Mouse (Mus musculus): Measurements from ENCODE around the gene Cryl1. TPM values are rescaled to one million over a fixed set of nuclear protein-coding genes. Genes with fewer than 3 reads are reported as not detected.

The Cryl1 gene
- polyA plus RNA-seq, 1 experiment from 2014 or later = 7.4 TPM

- H3K27ac ChIP-seq (ENCODE audit: low read depth, low read length) = no peak overlapping the region
- 48% methylated on average over 15 of the region's 15 CpGs for WGBS
- no peaks in the 10 kb centered on the region for H3K36me3 ChIP-seq (ENCODE audit: control insufficient read depth, insufficient read depth, low read length)
- no peak overlapping the region for H3K4me2 ChIP-seq (ENCODE audit: low read depth, low read length, severe bottlenecking)
- ATAC-seq (replicated peaks; ENCODE audit: low FRiP score) = no peak
- no peak overlapping the region for H3K4me3 ChIP-seq (ENCODE audit: low read depth, low read length)
- no peaks in the 10 kb centered on the region for H3K4me1 ChIP-seq (replicated peaks; ENCODE audit: control insufficient read depth, insufficient read depth, low read length)
- no peak for DNase-seq (ENCODE audit: low spot score)
- no peaks in the 10 kb centered on the region for H3K27me3 ChIP-seq (ENCODE audit: control insufficient read depth, insufficient read depth, low read length)
- H3K9me3 ChIP-seq (ENCODE audit: control insufficient read depth, low read length) = no peaks in the 10 kb centered on the region
- H3K9ac ChIP-seq (ENCODE audit: low read length) = no peak overlapping the region
Observed at GRCm38 (mm10) chr14:57343057-57343750, 55.1 kb downstream of the Cryl1 start.

GRCm38 (mm10) chr14:57342316-57343055 is 55.8 kb downstream of the Cryl1 start:
- WGBS = 84% methylated on average over 6 of the region's 6 CpGs
- Histone ChIP-seq H3K9ac (ENCODE audit: low read length) (no peak overlapping the region), H3K4me3 (ENCODE audit: low read depth, low read length) (no peak overlapping the region), H3K4me1 (replicated peaks; ENCODE audit: control insufficient read depth, insufficient read depth, low read length) (no peaks in the 10 kb centered on the region), H3K36me3 (ENCODE audit: control insufficient read depth, insufficient read depth, low read length) (no peaks in the 10 kb centered on the region), H3K27me3 (ENCODE audit: control insufficient read depth, insufficient read depth, low read length) (no peaks in the 10 kb centered on the region), H3K4me2 (ENCODE audit: low read depth, low read length, severe bottlenecking) (no peak overlapping the region), H3K9me3 (ENCODE audit: control insufficient read depth, low read length) (no peaks in the 10 kb centered on the region), H3K27ac (ENCODE audit: low read depth, low read length) (no peak overlapping the region)
- DNase-seq (ENCODE audit: low spot score) = no peak
- no peak for ATAC-seq (replicated peaks; ENCODE audit: low FRiP score)

- H3K27ac ChIP-seq (ENCODE audit: low read depth, low read length) = no peak overlapping the region
- ATAC-seq (replicated peaks; ENCODE audit: low FRiP score) (no peak), DNase-seq (ENCODE audit: low spot score) (no peak)
- no peak overlapping the region for H3K4me2 ChIP-seq (ENCODE audit: low read depth, low read length, severe bottlenecking)
- H3K9ac ChIP-seq (ENCODE audit: low read length) = no peak overlapping the region
- no peaks in the 10 kb centered on the region for H3K9me3 ChIP-seq (ENCODE audit: control insufficient read depth, low read length)
- WGBS = 57% methylated on average over 6 of the region's 6 CpGs
- H3K4me3 ChIP-seq (ENCODE audit: low read depth, low read length) = no peak overlapping the region
- no peaks in the 10 kb centered on the region for H3K36me3 ChIP-seq (ENCODE audit: control insufficient read depth, insufficient read depth, low read length)
- no peaks in the 10 kb centered on the region for H3K27me3 ChIP-seq (ENCODE audit: control insufficient read depth, insufficient read depth, low read length)
- no peaks in the 10 kb centered on the region for H3K4me1 ChIP-seq (replicated peaks; ENCODE audit: control insufficient read depth, insufficient read depth, low read length)
Observed at GRCm38 (mm10) chr14:57338666-57339065, 59.7 kb downstream of the Cryl1 start.

- H3K9me3 ChIP-seq (ENCODE audit: control insufficient read depth, low read length) = no peaks in the 10 kb centered on the region
- DNase-seq (ENCODE audit: low spot score) (no peak), ATAC-seq (replicated peaks; ENCODE audit: low FRiP score) (no peak)
- H3K4me2 ChIP-seq (ENCODE audit: low read depth, low read length, severe bottlenecking) = no peak overlapping the region
- H3K27me3 ChIP-seq (ENCODE audit: control insufficient read depth, insufficient read depth, low read length) = no peaks in the 10 kb centered on the region
- H3K36me3 ChIP-seq (ENCODE audit: control insufficient read depth, insufficient read depth, low read length) = no peaks in the 10 kb centered on the region
- 69% methylated on average over 6 of the region's 6 CpGs for WGBS
- H3K9ac ChIP-seq (ENCODE audit: low read length) = no peak overlapping the region
- H3K27ac ChIP-seq (ENCODE audit: low read depth, low read length) = no peak overlapping the region
- H3K4me1 ChIP-seq (replicated peaks; ENCODE audit: control insufficient read depth, insufficient read depth, low read length) = no peaks in the 10 kb centered on the region
- no peak overlapping the region for H3K4me3 ChIP-seq (ENCODE audit: low read depth, low read length)
Observed at GRCm38 (mm10) chr14:57334833-57335232, 63.5 kb downstream of the Cryl1 start.

- DNase-seq (ENCODE audit: low spot score) (no peak), ATAC-seq (replicated peaks; ENCODE audit: low FRiP score) (no peak)
- Histone ChIP-seq H3K9ac (ENCODE audit: low read length) (no peak overlapping the region), H3K4me3 (ENCODE audit: low read depth, low read length) (no peak overlapping the region), H3K9me3 (ENCODE audit: control insufficient read depth, low read length) (no peaks in the 10 kb centered on the region), H3K27ac (ENCODE audit: low read depth, low read length) (no peak overlapping the region), H3K4me1 (replicated peaks; ENCODE audit: control insufficient read depth, insufficient read depth, low read length) (no peaks in the 10 kb centered on the region), H3K27me3 (ENCODE audit: control insufficient read depth, insufficient read depth, low read length) (no peaks in the 10 kb centered on the region), H3K36me3 (ENCODE audit: control insufficient read depth, insufficient read depth, low read length) (no peaks in the 10 kb centered on the region), H3K4me2 (ENCODE audit: low read depth, low read length, severe bottlenecking) (no peak overlapping the region)
- WGBS = 91% methylated on average over 8 of the region's 8 CpGs
Observed at GRCm38 (mm10) chr14:57332503-57332902, 65.8 kb downstream of the Cryl1 start.

- ATAC-seq (replicated peaks; ENCODE audit: low FRiP score) = no peak
- Histone ChIP-seq H3K27ac (ENCODE audit: low read depth, low read length) (no peak overlapping the region), H3K4me2 (ENCODE audit: low read depth, low read length, severe bottlenecking) (no peak overlapping the region), H3K36me3 (ENCODE audit: control insufficient read depth, insufficient read depth, low read length) (no peaks in the 10 kb centered on the region), H3K4me1 (replicated peaks; ENCODE audit: control insufficient read depth, insufficient read depth, low read length) (no peaks in the 10 kb centered on the region), H3K9me3 (ENCODE audit: control insufficient read depth, low read length) (no peaks in the 10 kb centered on the region), H3K9ac (ENCODE audit: low read length) (no peak overlapping the region), H3K4me3 (ENCODE audit: low read depth, low read length) (no peak overlapping the region), H3K27me3 (ENCODE audit: control insufficient read depth, insufficient read depth, low read length) (no peaks in the 10 kb centered on the region)
- DNase-seq (ENCODE audit: low spot score) = no peak
- WGBS = 82% methylated on average over 10 of the region's 10 CpGs
Observed at GRCm38 (mm10) chr14:57331097-57331496, 67.2 kb downstream of the Cryl1 start.

GRCm38 (mm10) chr14:57329600-57329999 is 68.7 kb downstream of the Cryl1 start:
- no peaks in the 10 kb centered on the region for H3K36me3 ChIP-seq (ENCODE audit: control insufficient read depth, insufficient read depth, low read length)
- no peak overlapping the region for H3K4me2 ChIP-seq (ENCODE audit: low read depth, low read length, severe bottlenecking)
- ATAC-seq (replicated peaks; ENCODE audit: low FRiP score) (no peak), DNase-seq (ENCODE audit: low spot score) (no peak)
- WGBS = 89% methylated on average over 15 of the region's 15 CpGs
- H3K9me3 ChIP-seq (ENCODE audit: control insufficient read depth, low read length) = no peaks in the 10 kb centered on the region
- H3K4me3 ChIP-seq (ENCODE audit: low read depth, low read length) = no peak overlapping the region
- H3K9ac ChIP-seq (ENCODE audit: low read length) = no peak overlapping the region
- no peak overlapping the region for H3K27ac ChIP-seq (ENCODE audit: low read depth, low read length)
- H3K4me1 ChIP-seq (replicated peaks; ENCODE audit: control insufficient read depth, insufficient read depth, low read length) = no peaks in the 10 kb centered on the region
- H3K27me3 ChIP-seq (ENCODE audit: control insufficient read depth, insufficient read depth, low read length) = no peaks in the 10 kb centered on the region

- no peaks in the 10 kb centered on the region for H3K27me3 ChIP-seq (ENCODE audit: control insufficient read depth, insufficient read depth, low read length)
- no peak overlapping the region for H3K4me2 ChIP-seq (ENCODE audit: low read depth, low read length, severe bottlenecking)
- ATAC-seq (replicated peaks; ENCODE audit: low FRiP score) = no peak
- no peak overlapping the region for H3K9ac ChIP-seq (ENCODE audit: low read length)
- no peak overlapping the region for H3K27ac ChIP-seq (ENCODE audit: low read depth, low read length)
- no peak for DNase-seq (ENCODE audit: low spot score)
- 91% methylated on average over 6 of the region's 6 CpGs for WGBS
- no peaks in the 10 kb centered on the region for H3K9me3 ChIP-seq (ENCODE audit: control insufficient read depth, low read length)
- H3K36me3 ChIP-seq (ENCODE audit: control insufficient read depth, insufficient read depth, low read length) = no peaks in the 10 kb centered on the region
- H3K4me1 ChIP-seq (replicated peaks; ENCODE audit: control insufficient read depth, insufficient read depth, low read length) = no peaks in the 10 kb centered on the region
- no peak overlapping the region for H3K4me3 ChIP-seq (ENCODE audit: low read depth, low read length)
Observed at GRCm38 (mm10) chr14:57326771-57327170, 71.6 kb downstream of the Cryl1 start.

GRCm38 (mm10) chr14:57318812-57319211 is 79.5 kb downstream of the Cryl1 start:
- Histone ChIP-seq H3K27ac (ENCODE audit: low read depth, low read length) (no peak overlapping the region), H3K27me3 (ENCODE audit: control insufficient read depth, insufficient read depth, low read length) (no peaks in the 10 kb centered on the region), H3K36me3 (ENCODE audit: control insufficient read depth, insufficient read depth, low read length) (no peaks in the 10 kb centered on the region), H3K4me3 (ENCODE audit: low read depth, low read length) (no peak overlapping the region), H3K4me1 (replicated peaks; ENCODE audit: control insufficient read depth, insufficient read depth, low read length) (peaks cover 5% of the 10 kb centered on the region; the same call in 1 of the 2 replicates), H3K4me2 (ENCODE audit: low read depth, low read length, severe bottlenecking) (no peak overlapping the region), H3K9ac (ENCODE audit: low read length) (no peak overlapping the region), H3K9me3 (ENCODE audit: control insufficient read depth, low read length) (no peaks in the 10 kb centered on the region)
- 83% methylated on average over 1 of the region's 1 CpGs for WGBS
- DNase-seq (ENCODE audit: low spot score) (no peak), ATAC-seq (replicated peaks; ENCODE audit: low FRiP score) (no peak)
